Mouse (Mus musculus) lung, postnatal 0 days (tissue): Measurements from ENCODE around the gene Dusp15. TPM values are rescaled to one million over a fixed set of nuclear protein-coding genes. Genes with fewer than 3 reads are reported as not detected.
A peak's percentile ranks its signal among the peaks of the same experiment; 100 is the strongest.

Experiments used
- ATAC-seq: fragments of 200-750 bp; cut with Nextera tagmentation; 2 replicates; pipeline ENCODE4 v1.8.0; 2017; ENCODE audit warnings: moderate library complexity
- DNase-seq: peaks from one replicate; pipeline ENCODE4 v3.0.0-alpha.2; 2016; ENCODE audit warnings: low spot score
- H3K27ac ChIP-seq: fragments of 300-500 bp; sonication (generic); 2 replicates; pipeline ENCODE4 v1.5.1; 2014; ENCODE audit warnings: antibody characterized with exemption, mild to moderate bottlenecking, low read length, mixed read lengths
- H3K27me3 ChIP-seq: fragments of 300-500 bp; sonication (generic); replicated peaks from 2 replicates; pipeline ENCODE4 v1.6.1; 2014; ENCODE audit warnings: low read length, mixed read lengths; ENCODE audit not compliant: insufficient read depth
- H3K36me3 ChIP-seq: fragments of 300-500 bp; sonication (generic); 2 replicates; pipeline ENCODE4 v1.6.1; 2014; ENCODE audit warnings: low read length, mixed read lengths; ENCODE audit not compliant: insufficient read depth
- H3K4me1 ChIP-seq: fragments of 300-500 bp; sonication (generic); 2 replicates; pipeline ENCODE4 v1.6.1; 2014; ENCODE audit warnings: antibody characterized with exemption, low read depth, low read length, mixed read lengths; ENCODE audit not compliant: insufficient read depth
- H3K4me2 ChIP-seq: fragments of 300-500 bp; sonication (generic); replicated peaks from 2 replicates; pipeline ENCODE4 v1.6.1; 2014; ENCODE audit warnings: low read depth, mild to moderate bottlenecking, low read length, moderate library complexity, mixed read lengths
- H3K4me3 ChIP-seq: fragments of 300-500 bp; sonication (generic); 2 replicates; pipeline ENCODE4 v1.5.1; 2014; ENCODE audit warnings: low read depth, low read length
- H3K9ac ChIP-seq: fragments of 300-500 bp; sonication (generic); replicated peaks from 2 replicates; pipeline ENCODE4 v1.6.1; 2014; ENCODE audit warnings: low read depth, mild to moderate bottlenecking
- H3K9me3 ChIP-seq: fragments of 300-500 bp; sonication (generic); 2 replicates; pipeline ENCODE4 v1.6.1; 2016; ENCODE audit warnings: low read length, mixed read lengths
- CTCF ChIP-seq: IDR thresholded peaks from 2 replicates; pipeline ENCODE4 v1.5.1; 2016; ENCODE audit warnings: antibody characterized with exemption, mild to moderate bottlenecking
- EP300 ChIP-seq: IDR thresholded peaks from 2 replicates; pipeline ENCODE4 v1.6.1; 2016; ENCODE audit warnings: antibody characterized with exemption, mild to moderate bottlenecking, control low read depth
- WGBS: fragments of 180-500 bp; shearing (Covaris S2); extraction: QIAGEN DNeasy Blood & Tissue Kit; methylation state at CpG from one replicate; pipeline ENCODE4 v1.1.7; 2014; 5-methylcytosine and 5-hydroxymethylcytosine counted together
- polyA plus RNA-seq: library from polyadenylated mRNA; unstranded; fragments of >200 nt; fragmentation: Nextera tagmentation; extraction: Ambion mirVana; gene quantifications from 2 replicates; pipeline ENCODE4 v1.2.1, GENCODE M21; 2015

Gene Dusp15
- polyA plus RNA-seq, 1 experiment from 2014 or later = not detected

GRCm38 (mm10) chr2:152962091-152962793, 10.7 kb upstream of the Dusp15 start, which contains the start of gene Ttll9:
Ttll9 (plus strand) TSS chr2:152962485.
- Histone ChIP-seq H3K4me2 (peak within 1 kb of the TSS; percentile 59), H3K9me3 (no peaks in the 10 kb centered on the region), H3K4me1 (no peaks in the 10 kb centered on the region), H3K9ac (0 out of 2 replicates have a peak within 1 kb of the TSS, but pooled peaks have one; percentile 6), H3K27ac (no peak within 1 kb of the TSS), H3K27me3 (no peaks in the 10 kb centered on the region), H3K4me3 (peak within 1 kb of the TSS; percentile 40), H3K36me3 (no peaks in the 10 kb centered on the region)
- no peak for TF ChIP-seq CTCF
- TF ChIP-seq EP300 = no peak
- DNase-seq (peak; percentile 94), ATAC-seq (peak; percentile 96)
- WGBS = 3% methylated on average over 34 of the region's 34 CpGs

GRCm38 (mm10) chr2:152958116-152958515, 6.6 kb upstream of the Dusp15 start:
- TF ChIP-seq EP300 = no peak
- no peak for TF ChIP-seq CTCF
- no peak overlapping the region for H3K4me3 ChIP-seq
- H3K4me2 ChIP-seq = no peak overlapping the region
- WGBS = 68% methylated on average over 3 of the region's 3 CpGs
- ATAC-seq (no peak), DNase-seq (no peak)
- H3K4me1 ChIP-seq = no peaks in the 10 kb centered on the region
- H3K36me3 ChIP-seq = no peaks in the 10 kb centered on the region
- no peak overlapping the region for H3K27ac ChIP-seq
- no peak overlapping the region for H3K9ac ChIP-seq
- no peaks in the 10 kb centered on the region for H3K27me3 ChIP-seq
- no peaks in the 10 kb centered on the region for H3K9me3 ChIP-seq

- H3K4me2 ChIP-seq = peak overlapping the region; percentile 93
- peaks cover 19% of the 10 kb centered on the region for H3K27me3 ChIP-seq
- no peaks in the 10 kb centered on the region for H3K36me3 ChIP-seq
- no peak overlapping the region for H3K27ac ChIP-seq
- peaks cover 5% of the 10 kb centered on the region; the same call in 1 of the 2 replicates for H3K4me1 ChIP-seq
- TF ChIP-seq CTCF (no peak), EP300 (no peak)
- peak overlapping the region; percentile 45 for H3K4me3 ChIP-seq
- H3K9ac ChIP-seq = no peak overlapping the region
- WGBS = 11% methylated on average over 13 of the region's 13 CpGs
- ATAC-seq (no peak), DNase-seq (peak; percentile 10)
- no peaks in the 10 kb centered on the region for H3K9me3 ChIP-seq
Observed at GRCm38 (mm10) chr2:152951850-152952720, 587 bp upstream of the Dusp15 start.

- Histone ChIP-seq H3K4me2 (no peak overlapping the region), H3K4me3 (no peak overlapping the region)
- 33% methylated on average over 11 of the region's 11 CpGs for WGBS
Observed at GRCm38 (mm10) chr2:152950358-152951064, 987 bp downstream of the Dusp15 start.

GRCm38 (mm10) chr2:152948438-152949020, 3.0 kb downstream of the Dusp15 start:
- H3K9ac ChIP-seq = no peak overlapping the region
- ATAC-seq = no peak
- 78% methylated on average over 5 of the region's 5 CpGs for WGBS

More at GRCm38 (mm10) chr2:152950358-152951064, 987 bp downstream of the Dusp15 start:
- H3K4me1 ChIP-seq = peaks cover 5% of the 10 kb centered on the region; the same call in 1 of the 2 replicates
- TF ChIP-seq CTCF (no peak), EP300 (no peak)
- peaks cover 19% of the 10 kb centered on the region for H3K27me3 ChIP-seq
- DNase-seq (no peak), ATAC-seq (no peak)
- no peaks in the 10 kb centered on the region for H3K36me3 ChIP-seq
- H3K27ac ChIP-seq = no peak overlapping the region
- H3K9ac ChIP-seq = no peak overlapping the region
- no peaks in the 10 kb centered on the region for H3K9me3 ChIP-seq

More at GRCm38 (mm10) chr2:152948438-152949020, 3.0 kb downstream of the Dusp15 start:
- no peaks in the 10 kb centered on the region for H3K36me3 ChIP-seq
- H3K27ac ChIP-seq = no peak overlapping the region
- TF ChIP-seq CTCF = no peak
- TF ChIP-seq EP300 = no peak
- no peak for DNase-seq
- no peaks in the 10 kb centered on the region for H3K9me3 ChIP-seq
- no peak overlapping the region for H3K4me3 ChIP-seq
- H3K27me3 ChIP-seq = peaks cover 32% of the 10 kb centered on the region
- peaks cover 5% of the 10 kb centered on the region; the same call in 1 of the 2 replicates for H3K4me1 ChIP-seq
- no peak overlapping the region for H3K4me2 ChIP-seq
